Mouse (Mus musculus) cerebellum, adult 2 months (tissue): ENCODE measurements around the gene Klf3. TPM values are rescaled to one million over a fixed set of nuclear protein-coding genes. Genes with fewer than 3 reads are reported as not detected.

Experiments
- DNase-seq, 2 experiments: peaks; one replicate each; pipeline ENCODE4 v3.0.0; 2021
- H3K27ac ChIP-seq: fragments of 200-500 bp; 2 replicates; pipeline ENCODE4 v1.5.1; 2012; ENCODE audit warnings: low read length, control low read depth, inconsistent platforms; ENCODE audit not compliant: insufficient read depth
- H3K27me3 ChIP-seq: fragments of 200-500 bp; 2 replicates; pipeline ENCODE4 v1.6.1; 2012; ENCODE audit warnings: inconsistent platforms, mild to moderate bottlenecking, low read length, moderate library complexity; ENCODE audit not compliant: control insufficient read depth, insufficient read depth
- H3K4me1 ChIP-seq: fragments of 200-500 bp; 2 replicates; pipeline ENCODE4 v1.6.1; 2011; ENCODE audit warnings: low read length; ENCODE audit not compliant: control insufficient read depth, insufficient read depth
- H3K4me3 ChIP-seq: fragments of 200-500 bp; replicated peaks from 2 replicates; pipeline ENCODE3; 2011; ENCODE audit warnings: mild to moderate bottlenecking, low read depth, low read length, control low read depth; ENCODE audit not compliant: insufficient read depth
- CTCF ChIP-seq: fragments of 200-500 bp; IDR thresholded peaks from 2 replicates; pipeline ENCODE4 v1.5.1; 2011; ENCODE audit warnings: low read depth, mild to moderate bottlenecking, control low read depth, low read length, moderate library complexity, borderline replicate concordance; ENCODE audit not compliant: insufficient read depth
- POLR2A ChIP-seq: fragments of 200-500 bp; IDR thresholded peaks from 2 replicates; pipeline ENCODE4 v1.6.1; 2011; ENCODE audit warnings: low read length, control low read depth, borderline replicate concordance; ENCODE audit not compliant: insufficient read depth
- WGBS: fragments of 180-500 bp; shearing (Covaris S2); methylation state at CpG from one replicate; pipeline ENCODE4 v1.1.7; 2018; 5-methylcytosine and 5-hydroxymethylcytosine counted together
- polyA plus RNA-seq: library from polyadenylated mRNA; depleted of rRNA; stranded (reverse); fragments of >200 nt; gene quantifications from 2 replicates; pipeline ENCODE4 v1.2.3, GENCODE M21; 2012

Gene Klf3
- polyA plus RNA-seq, 1 experiment = 16.4 TPM

DNA sequence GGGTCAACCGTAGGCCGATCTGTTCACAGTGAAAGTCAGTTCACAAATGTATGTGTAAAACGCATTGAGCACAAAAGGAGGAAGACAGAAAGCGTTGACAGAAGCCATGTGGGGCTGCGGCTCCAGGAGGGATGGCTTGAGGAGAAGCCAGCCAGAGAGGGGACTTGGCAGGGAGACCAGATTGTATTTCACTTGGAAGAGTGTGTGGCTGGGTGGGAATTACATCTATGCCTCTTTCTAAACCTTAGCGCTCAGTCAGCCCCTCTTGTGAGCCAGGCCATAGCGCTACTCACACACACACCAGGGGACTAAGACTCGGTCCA, 13.7 kb downstream of the Klf3 start:
- Histone ChIP-seq H3K27ac (no peak overlapping the region), H3K27me3 (no peaks in the 10 kb centered on the region), H3K4me3 (no peak overlapping the region), H3K4me1 (peaks cover 16% of the 10 kb centered on the region; the same call in 1 of the 2 replicates)
- WGBS = 61% methylated on average over 8 of the region's 8 CpGs
- TF ChIP-seq CTCF (no peak), POLR2A (no peak)
- no peak for DNase-seq

DNA sequence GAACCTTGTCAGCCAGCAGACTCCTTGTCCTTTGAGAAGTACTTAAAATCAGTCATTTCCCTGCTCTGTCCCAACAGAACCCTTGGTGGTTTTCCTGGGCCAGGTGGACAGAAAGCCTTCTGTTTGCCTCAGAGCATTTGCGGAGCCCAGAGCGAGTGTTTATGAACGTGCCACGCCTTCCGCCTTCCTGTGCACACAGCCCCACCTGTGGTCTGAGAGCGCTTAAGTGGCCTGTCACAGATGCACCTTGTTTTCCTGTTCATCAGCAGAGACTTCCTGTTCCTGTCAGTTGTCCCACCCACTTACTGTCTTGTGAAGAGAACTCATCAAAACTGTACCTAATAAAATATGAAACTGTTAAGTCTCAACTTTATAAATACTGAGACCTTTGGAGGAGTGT, 16.2 kb downstream of the Klf3 start:
- no peaks in the 10 kb centered on the region for H3K27me3 ChIP-seq
- TF ChIP-seq POLR2A (no peak), CTCF (no peak)
- no peak overlapping the region for H3K4me3 ChIP-seq
- no peak for DNase-seq
- H3K27ac ChIP-seq = no peak overlapping the region
- H3K4me1 ChIP-seq = peaks cover 10% of the 10 kb centered on the region; the same call in 1 of the 2 replicates
- 90% methylated on average over 6 of the region's 6 CpGs for WGBS

DNA sequence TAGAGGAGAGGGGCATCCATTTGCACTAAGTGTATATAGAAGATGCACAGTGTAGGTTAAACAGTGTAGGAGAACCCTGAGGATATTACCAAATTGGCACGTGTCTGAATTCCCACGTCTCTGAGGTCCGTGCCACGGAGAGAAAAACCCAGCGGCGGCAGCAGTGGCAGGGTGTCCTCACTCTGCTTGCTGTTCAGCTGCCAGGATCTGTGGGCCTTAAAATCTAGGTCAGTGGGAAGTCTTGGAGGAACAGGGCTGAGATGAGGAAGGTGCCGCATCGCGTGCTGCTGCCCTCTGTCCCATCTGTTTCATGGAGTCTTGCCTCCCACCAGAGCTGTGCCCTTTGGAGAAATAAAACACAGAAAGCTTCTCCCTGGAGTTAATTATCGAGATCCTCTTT, 16.9 kb downstream of the Klf3 start:
- Histone ChIP-seq H3K4me1 (peaks cover 10% of the 10 kb centered on the region; the same call in 1 of the 2 replicates), H3K27me3 (no peaks in the 10 kb centered on the region), H3K4me3 (no peak overlapping the region), H3K27ac (no peak overlapping the region)
- TF ChIP-seq POLR2A (no peak), CTCF (no peak)
- 8% methylated on average over 10 of the region's 10 CpGs for WGBS
- no peak for DNase-seq

DNA sequence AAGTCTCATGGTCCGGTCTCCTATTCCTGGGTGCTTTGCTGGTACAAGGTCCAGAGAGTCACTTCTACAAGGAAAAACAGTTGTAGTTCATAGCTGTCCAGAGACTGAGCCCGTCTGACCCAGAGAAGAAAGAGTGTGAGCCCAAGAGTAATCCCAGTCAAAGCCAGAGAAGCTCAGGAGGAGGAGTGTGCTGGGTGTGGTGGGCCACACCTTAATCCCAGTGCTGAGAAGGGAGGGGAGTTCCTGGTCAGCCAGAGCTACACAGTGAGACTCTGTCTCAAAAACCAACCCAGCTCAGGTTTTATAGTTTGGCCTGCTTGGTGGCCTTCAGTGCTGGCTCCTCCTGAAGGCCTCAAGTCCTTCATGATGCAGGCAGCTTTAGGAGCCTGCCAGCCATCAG, 18.1 kb downstream of the Klf3 start:
- no peak overlapping the region for H3K4me3 ChIP-seq
- DNase-seq = no peak
- 100% methylated on average over 2 of the region's 2 CpGs for WGBS
- H3K27me3 ChIP-seq = no peaks in the 10 kb centered on the region
- H3K4me1 ChIP-seq = peaks cover 10% of the 10 kb centered on the region; the same call in 1 of the 2 replicates
- no peak overlapping the region for H3K27ac ChIP-seq
- TF ChIP-seq CTCF = no peak
- TF ChIP-seq POLR2A = no peak

DNA sequence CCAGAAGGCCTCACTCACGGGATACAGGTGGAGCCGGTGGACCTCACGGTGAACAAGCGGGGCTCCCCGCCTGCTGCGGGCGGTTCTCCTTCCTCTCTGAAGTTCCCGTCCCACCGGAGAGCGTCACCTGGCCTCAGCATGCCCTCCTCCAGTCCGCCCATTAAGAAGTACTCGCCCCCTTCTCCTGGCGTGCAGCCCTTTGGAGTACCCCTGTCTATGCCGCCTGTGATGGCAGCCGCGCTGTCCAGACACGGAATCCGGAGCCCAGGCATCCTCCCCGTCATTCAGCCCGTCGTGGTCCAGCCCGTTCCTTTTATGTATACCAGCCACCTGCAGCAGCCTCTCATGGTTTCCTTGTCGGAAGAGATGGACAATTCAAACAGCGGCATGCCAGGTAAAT, 18.8 kb downstream of the Klf3 start:
- TF ChIP-seq CTCF = no peak
- TF ChIP-seq POLR2A = no peak
- H3K4me1 ChIP-seq = peaks cover 5% of the 10 kb centered on the region; the same call in 1 of the 2 replicates
- no peak overlapping the region for H3K4me3 ChIP-seq
- no peak overlapping the region for H3K27ac ChIP-seq
- no peaks in the 10 kb centered on the region for H3K27me3 ChIP-seq
- WGBS = 90% methylated on average over 24 of the region's 24 CpGs
- no peak for DNase-seq

DNA sequence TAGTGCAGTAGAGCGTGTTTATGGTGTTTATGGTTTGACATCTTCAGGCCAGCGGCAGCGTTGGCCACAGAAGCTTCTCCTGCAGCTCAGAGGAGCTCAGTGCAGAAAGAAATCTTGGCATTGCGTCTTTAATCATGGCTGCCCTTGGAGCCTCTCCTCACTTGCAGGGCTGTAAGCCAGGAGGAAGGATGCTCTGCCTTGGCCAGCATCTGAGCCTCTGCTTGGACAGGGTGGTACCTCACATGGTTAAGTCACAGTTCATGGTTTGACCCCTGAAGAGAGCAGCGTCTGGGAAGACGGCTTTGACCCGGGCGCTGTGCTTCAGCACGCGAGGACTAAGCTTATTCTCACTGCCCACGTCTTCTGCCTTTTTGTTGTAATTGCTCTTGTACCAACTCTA, 20.2 kb downstream of the Klf3 start:
- WGBS = 45% methylated on average over 11 of the region's 11 CpGs
- DNase-seq = no peak
- H3K4me3 ChIP-seq = no peak overlapping the region
- peaks cover 5% of the 10 kb centered on the region; the same call in 1 of the 2 replicates for H3K4me1 ChIP-seq
- no peak for TF ChIP-seq POLR2A
- TF ChIP-seq CTCF = no peak
- no peaks in the 10 kb centered on the region for H3K27me3 ChIP-seq
- no peak overlapping the region for H3K27ac ChIP-seq

DNA sequence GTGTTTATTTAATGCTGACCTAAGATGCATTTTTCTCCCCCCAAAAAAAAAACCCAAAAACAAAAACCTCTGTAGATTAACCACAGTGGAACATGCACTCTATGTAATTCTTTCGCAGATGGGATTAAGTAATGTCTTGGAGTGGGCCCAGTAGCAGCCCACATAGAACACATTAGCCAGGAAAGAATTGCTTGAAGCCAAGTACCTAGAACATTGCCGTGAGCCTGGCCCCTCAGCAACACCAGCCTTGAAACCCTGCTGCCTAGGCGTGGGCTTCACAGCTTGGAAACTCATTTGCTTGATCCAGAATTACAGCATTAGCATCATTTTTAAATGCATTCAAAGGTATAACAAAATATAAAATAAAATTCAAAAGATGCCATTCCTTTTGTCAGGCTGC, 21.6 kb downstream of the Klf3 start:
- no peak for DNase-seq
- TF ChIP-seq POLR2A (no peak), CTCF (no peak)
- H3K27me3 ChIP-seq = no peaks in the 10 kb centered on the region
- no peak overlapping the region for H3K4me3 ChIP-seq
- no peak overlapping the region for H3K27ac ChIP-seq
- H3K4me1 ChIP-seq = peaks cover 5% of the 10 kb centered on the region; the same call in 1 of the 2 replicates
- 65% methylated on average over 3 of the region's 3 CpGs for WGBS

DNA sequence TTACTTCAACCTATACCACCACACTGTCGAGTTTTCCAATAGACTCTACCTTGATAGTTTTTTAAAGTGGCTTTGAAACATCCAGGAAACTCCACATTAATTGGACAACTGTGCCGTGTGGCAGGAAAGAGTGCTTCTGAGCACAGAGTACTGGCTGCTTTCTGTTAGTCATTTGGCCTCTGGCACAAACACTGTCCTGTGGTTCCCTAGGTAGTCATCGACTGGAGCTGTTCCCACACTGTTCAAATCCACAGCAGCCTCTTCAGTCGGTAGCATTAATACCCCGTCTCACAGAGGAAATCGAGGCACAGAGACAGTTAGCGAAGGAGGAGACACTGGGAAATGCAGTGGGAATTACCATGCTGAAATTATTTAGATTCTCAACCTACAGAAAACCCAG, 22.3 kb downstream of the Klf3 start:
- Histone ChIP-seq H3K4me1 (no peaks in the 10 kb centered on the region), H3K27me3 (no peaks in the 10 kb centered on the region), H3K27ac (no peak overlapping the region), H3K4me3 (no peak overlapping the region)
- TF ChIP-seq POLR2A (no peak), CTCF (no peak)
- 70% methylated on average over 7 of the region's 7 CpGs for WGBS
- DNase-seq = no peak

DNA sequence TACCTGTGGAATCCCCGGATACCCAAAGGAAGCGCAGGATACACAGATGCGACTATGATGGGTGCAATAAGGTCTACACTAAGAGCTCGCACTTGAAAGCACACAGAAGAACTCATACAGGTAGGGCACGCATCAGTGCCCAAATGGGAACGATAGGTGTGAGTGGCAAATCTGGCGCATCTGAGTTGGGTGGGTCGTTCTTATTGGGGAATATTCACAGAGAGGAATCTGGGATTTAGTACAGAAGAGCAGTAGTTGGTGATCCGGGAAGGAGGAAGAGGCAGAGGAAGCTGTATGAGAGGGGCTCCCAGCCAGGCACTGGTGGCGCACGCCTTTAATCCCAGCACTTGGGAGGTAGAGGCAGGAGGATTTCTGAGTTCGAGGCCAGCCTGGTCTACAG, 24.0 kb downstream of the Klf3 start:
- 95% methylated on average over 12 of the region's 12 CpGs for WGBS
- TF ChIP-seq CTCF (no peak), POLR2A (no peak)
- H3K4me1 ChIP-seq = no peaks in the 10 kb centered on the region

More for the DNA sequence above, 24.0 kb downstream of the Klf3 start:
- Histone ChIP-seq H3K27ac (no peak overlapping the region), H3K4me3 (no peak overlapping the region), H3K27me3 (no peaks in the 10 kb centered on the region)
- no peak for DNase-seq
